Mouse (Mus musculus) mature B cell (primary cell): ENCODE measurements around the gene Orm2.

Source experiments
- in situ Hi-C: fragments of 300-500 bp; cut with MboI; formaldehyde crosslinking; loops from 2 replicates; pipeline ENCODE4 v1.14.3; 2019

The Orm2 gene

GRCm38 (mm10) chr4:63377483-63377882, 15.2 kb downstream of the Orm2 start:
- in situ Hi-C loops, result no loop called here

GRCm38 (mm10) chr4:63382676-63383369, 20.6 kb downstream of the Orm2 start:
- in situ Hi-C loops, result no loop called here

GRCm38 (mm10) chr4:63383474-63383873, 21.2 kb downstream of the Orm2 start:
- in situ Hi-C loops, result no loop called here

GRCm38 (mm10) chr4:63384262-63384661, 22.0 kb downstream of the Orm2 start:
- in situ Hi-C loops, result no loop called here

GRCm38 (mm10) chr4:63385253-63385652, 23.0 kb downstream of the Orm2 start:
- in situ Hi-C loops, result no loop called here

GRCm38 (mm10) chr4:63385784-63386183, 23.5 kb downstream of the Orm2 start:
- in situ Hi-C loops, result no loop called here

- in situ Hi-C loops, result no loop called here
Measured at GRCm38 (mm10) chr4:63388029-63388428, 25.8 kb downstream of the Orm2 start.

GRCm38 (mm10) chr4:63389121-63389886, 27.1 kb downstream of the Orm2 start:
- in situ Hi-C loops, result no loop called here

GRCm38 (mm10) chr4:63389887-63390528, 27.8 kb downstream of the Orm2 start:
- in situ Hi-C loops, result no loop called here

- in situ Hi-C loops, result no loop called here
Measured at GRCm38 (mm10) chr4:63391322-63391721, 29.1 kb downstream of the Orm2 start.

GRCm38 (mm10) chr4:63397981-63398537, 35.8 kb downstream of the Orm2 start:
- in situ Hi-C loops, result no loop called here

- in situ Hi-C loops, result no loop called here
Measured at GRCm38 (mm10) chr4:63398854-63399609, 36.8 kb downstream of the Orm2 start.

GRCm38 (mm10) chr4:63399691-63400270, 37.5 kb downstream of the Orm2 start:
- in situ Hi-C loops, result loop anchor here (5.0 to 25.0 kb wide), 2 partner anchors 32 to 538 kb away; no protein-coding TSS in a partner anchor

GRCm38 (mm10) chr4:63400541-63401306, 38.5 kb downstream of the Orm2 start:
- in situ Hi-C loops, result loop anchor here (5.0 to 25.0 kb wide), 2 partner anchors 33 to 537 kb away; no protein-coding TSS in a partner anchor

GRCm38 (mm10) chr4:63401620-63402019, 39.4 kb downstream of the Orm2 start:
- in situ Hi-C loops, result loop anchor here (5.0 to 25.0 kb wide), 2 partner anchors 34 to 536 kb away; no protein-coding TSS in a partner anchor

GRCm38 (mm10) chr4:63402056-63402455, 39.8 kb downstream of the Orm2 start:
- in situ Hi-C loops, result loop anchor here (5.0 to 25.0 kb wide), 2 partner anchors 35 to 535 kb away; no protein-coding TSS in a partner anchor

- in situ Hi-C loops, result loop anchor here (5.0 to 25.0 kb wide), 2 partner anchors 35 to 535 kb away; no protein-coding TSS in a partner anchor
Measured at GRCm38 (mm10) chr4:63402558-63402957, 40.3 kb downstream of the Orm2 start.

GRCm38 (mm10) chr4:63403040-63403959, 41.1 kb downstream of the Orm2 start, which contains the start of gene Akna:
Gene Akna, minus strand, starts transcription at chr4:63403354.
- in situ Hi-C loops, result loop anchor here (5.0 to 25.0 kb wide), 2 partner anchors 36 to 534 kb away; no protein-coding TSS in a partner anchor

- in situ Hi-C loops, result loop anchor here (5.0 to 25.0 kb wide), 2 partner anchors 37 to 533 kb away; no protein-coding TSS in a partner anchor
Measured at GRCm38 (mm10) chr4:63404205-63404604, 42.0 kb downstream of the Orm2 start.
